Mouse (Mus musculus) heart, adult 2 months (tissue): ENCODE data around the gene Kif9.

Source experiments
- CTCF ChIP-seq: fragments of 200-600 bp; IDR thresholded peaks from 2 replicates; pipeline ENCODE4 v1.8.1; 2022; ENCODE audit warnings: antibody characterized with exemption, mild to moderate bottlenecking, moderate library complexity
- POLR2A ChIP-seq: fragments of 200-500 bp; IDR thresholded peaks from 2 replicates; pipeline ENCODE4 v1.6.1; 2011; ENCODE audit warnings: mild to moderate bottlenecking, low read depth, low read length, control low read depth; ENCODE audit not compliant: insufficient read depth

DNA sequence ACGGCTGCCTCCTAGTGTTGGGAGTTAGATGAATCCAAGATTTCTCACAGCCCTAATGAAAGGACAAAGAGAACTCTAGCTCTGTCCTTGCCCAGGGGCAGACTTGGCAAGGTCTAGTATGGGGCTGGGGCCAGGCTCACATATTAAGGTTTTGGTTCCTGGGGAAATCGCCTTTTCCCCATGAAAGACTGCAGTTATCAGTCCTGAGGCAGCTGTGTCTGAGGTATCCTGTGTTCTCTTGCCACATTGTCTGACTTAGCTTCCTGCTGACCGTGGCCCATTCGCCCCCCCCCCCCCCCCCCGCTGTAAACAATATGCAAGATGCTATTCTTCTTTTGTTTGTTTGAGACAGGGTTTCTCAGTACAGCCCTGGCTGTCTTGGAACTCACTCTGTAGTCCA, 36.7 kb upstream of the Kif9 start:
- TF ChIP-seq CTCF (no peak), POLR2A (no peak)
